Mouse (Mus musculus): ENCODE results near the gene Krtap16-3.

Gene Krtap16-3

GRCm38 (mm10) chr16:88962773-88963172 is at the start of gene Krtap16-3:
Gene Krtap16-3, minus strand, starts transcription at chr16:88962873.
- no peak for DNase-seq

- DNase-seq: no peak
These were observed 48.0 kb upstream of the Krtap16-3 start, which contains the start of gene Krtap22-2 for GRCm38 (mm10) chr16:89010659-89011058. Gene Krtap22-2, minus strand, starts transcription at chr16:89010759.

GRCm38 (mm10) chr16:88941106-88941505 is 21.6 kb downstream of the Krtap16-3 start:
- no peak for DNase-seq

GRCm38 (mm10) chr16:88938252-88938651 is 24.4 kb downstream of the Krtap16-3 start:
- peak in 1 of 2 experiments; percentile 6 for DNase-seq

GRCm38 (mm10) chr16:88932165-88932564 is 30.5 kb downstream of the Krtap16-3 start, which contains the start of gene Krtap19-9b:
Gene Krtap19-9b, minus strand, starts transcription at chr16:88932265.
- DNase-seq: no peak

All from cerebellum, postnatal 25 days (tissue).